Mouse (Mus musculus): Measurements from ENCODE around the gene Bnipl. TPM values are rescaled to one million over a fixed set of nuclear protein-coding genes. Genes with fewer than 3 reads are reported as not detected.

Bnipl gene
- polyA plus RNA-seq, 1 experiment from 2014 or later = 2.1 TPM

DNA sequence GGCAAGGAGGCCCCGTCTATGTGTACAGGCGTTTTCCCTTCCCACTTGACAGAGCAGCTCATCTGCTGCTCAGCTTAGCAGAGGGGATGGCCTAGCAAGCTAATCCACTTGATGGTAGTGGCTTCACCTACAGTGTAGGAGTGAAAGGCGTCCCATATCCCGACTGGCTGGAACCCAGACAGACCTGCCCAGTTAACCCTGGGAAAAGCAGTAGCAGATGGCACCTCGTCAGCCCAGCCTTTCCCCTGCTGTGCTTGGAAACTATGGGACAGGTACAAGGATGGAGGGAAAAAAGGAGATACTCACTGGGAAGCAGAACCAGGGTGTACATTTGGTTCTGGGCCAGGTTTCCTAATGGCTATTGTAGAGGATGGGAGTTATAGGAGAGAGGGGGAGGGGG, 632 bp downstream of the Bnipl start:
- Histone ChIP-seq H3K4me2 (replicated peaks; ENCODE audit: low read depth, low read length) (no peak overlapping the region), H3K27me3 (ENCODE audit: control insufficient read depth, insufficient read depth, low read length) (no peaks in the 10 kb centered on the region), H3K9me3 (ENCODE audit: control insufficient read depth, low read length) (no peaks in the 10 kb centered on the region), H3K4me3 (ENCODE audit: low read length) (no peak overlapping the region), H3K36me3 (ENCODE audit: control insufficient read depth, insufficient read depth, low read length) (peaks cover 13% of the 10 kb centered on the region; the same call in 1 of the 2 replicates), H3K4me1 (ENCODE audit: control insufficient read depth, insufficient read depth, low read length) (no peaks in the 10 kb centered on the region), H3K9ac (ENCODE audit: low read depth, low read length) (no peak overlapping the region), H3K27ac (ENCODE audit: low read depth, low read length) (no peak overlapping the region)
- 62% methylated on average over 5 of the region's 5 CpGs for WGBS
- ATAC-seq (ENCODE audit: low FRiP score, low TSS enrichment) = no peak

DNA sequence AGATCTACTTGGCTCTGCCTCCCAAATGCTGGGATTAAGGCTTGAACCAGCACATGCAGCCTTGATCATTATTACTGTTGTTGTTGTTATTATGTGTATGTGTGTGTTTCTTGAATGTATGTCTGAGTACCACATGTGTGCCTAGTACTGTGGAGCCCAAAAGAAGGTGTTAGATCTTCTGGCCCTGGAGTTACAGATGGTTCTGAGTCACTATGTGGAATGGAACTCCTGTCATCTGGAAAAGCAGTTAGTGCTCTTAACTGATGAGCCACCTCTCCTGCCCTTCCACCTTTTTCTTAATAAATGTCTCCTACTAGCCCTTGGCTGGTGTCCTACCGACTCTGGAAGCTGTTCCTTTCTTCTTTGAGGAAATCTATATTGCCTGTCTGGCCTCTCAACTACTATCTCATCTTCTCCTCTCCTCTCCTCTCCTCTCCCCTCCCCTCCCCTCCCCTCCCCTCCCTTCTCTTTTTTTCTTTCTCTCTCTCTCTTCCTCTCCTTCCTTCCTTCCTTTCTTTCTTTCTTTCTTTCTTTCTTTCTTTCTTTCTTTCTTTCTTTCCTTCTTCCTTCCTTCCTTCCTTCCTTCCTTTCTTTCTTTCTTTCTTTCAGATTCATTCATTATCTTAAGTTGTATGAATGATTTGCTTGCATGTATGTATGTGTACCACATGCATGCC, 3.2 kb downstream of the Bnipl start:
- H3K36me3 ChIP-seq (ENCODE audit: control insufficient read depth, insufficient read depth, low read length) = no peaks in the 10 kb centered on the region
- ATAC-seq (ENCODE audit: low FRiP score, low TSS enrichment) = no peak
- H3K27ac ChIP-seq (ENCODE audit: low read depth, low read length) = no peak overlapping the region
- H3K9ac ChIP-seq (ENCODE audit: low read depth, low read length) = no peak overlapping the region
- no peaks in the 10 kb centered on the region for H3K27me3 ChIP-seq (ENCODE audit: control insufficient read depth, insufficient read depth, low read length)
- WGBS = 60% methylated on average over 1 of the region's 1 CpGs
- H3K4me3 ChIP-seq (ENCODE audit: low read length) = no peak overlapping the region
- no peaks in the 10 kb centered on the region for H3K9me3 ChIP-seq (ENCODE audit: control insufficient read depth, low read length)
- no peak overlapping the region for H3K4me2 ChIP-seq (replicated peaks; ENCODE audit: low read depth, low read length)
- no peaks in the 10 kb centered on the region for H3K4me1 ChIP-seq (ENCODE audit: control insufficient read depth, insufficient read depth, low read length)

DNA sequence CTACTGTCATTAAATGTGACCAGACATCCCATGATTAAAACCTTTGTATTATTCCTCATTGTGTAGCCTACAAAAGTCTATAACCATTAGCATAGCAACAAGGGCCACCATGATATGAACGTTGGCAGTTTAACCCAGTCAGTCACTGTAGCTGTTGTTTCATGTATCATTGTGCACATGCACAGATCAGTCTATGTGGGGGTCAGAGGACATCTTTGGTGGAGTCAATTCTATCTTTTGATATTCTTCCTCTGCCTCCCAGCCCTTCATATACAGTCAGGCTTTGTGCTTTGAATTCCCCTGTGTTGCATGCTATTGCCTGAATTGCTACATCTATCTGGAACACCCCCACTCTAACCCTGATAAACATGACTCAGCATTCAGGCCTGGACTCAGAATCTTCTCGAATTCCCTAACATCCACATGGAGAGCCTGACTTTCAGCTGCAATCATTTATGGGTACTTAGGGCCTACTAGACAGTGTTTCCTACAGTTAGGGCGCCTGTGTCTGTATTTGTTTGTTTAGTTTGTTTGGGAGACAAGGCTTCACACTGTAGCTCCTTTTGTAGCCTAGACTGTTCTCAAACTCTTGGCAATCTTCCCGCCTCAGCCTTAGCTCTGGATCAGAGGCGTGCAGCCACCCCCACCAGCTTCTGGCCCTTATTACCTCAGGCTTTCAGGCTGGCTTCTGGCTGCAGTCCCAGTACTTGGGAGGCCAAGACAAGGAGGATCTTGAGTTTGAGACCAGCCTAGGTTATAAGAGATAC, 4.3 kb downstream of the Bnipl start:
- H3K4me3 ChIP-seq (ENCODE audit: low read length) = no peak overlapping the region
- no peak overlapping the region for H3K9ac ChIP-seq (ENCODE audit: low read depth, low read length)
- no peak for ATAC-seq (ENCODE audit: low FRiP score, low TSS enrichment)
- H3K4me1 ChIP-seq (ENCODE audit: control insufficient read depth, insufficient read depth, low read length) = no peaks in the 10 kb centered on the region
- 85% methylated on average over 5 of the region's 5 CpGs for WGBS
- no peaks in the 10 kb centered on the region for H3K36me3 ChIP-seq (ENCODE audit: control insufficient read depth, insufficient read depth, low read length)
- no peaks in the 10 kb centered on the region for H3K9me3 ChIP-seq (ENCODE audit: control insufficient read depth, low read length)
- H3K27ac ChIP-seq (ENCODE audit: low read depth, low read length) = no peak overlapping the region
- no peaks in the 10 kb centered on the region for H3K27me3 ChIP-seq (ENCODE audit: control insufficient read depth, insufficient read depth, low read length)
- no peak overlapping the region for H3K4me2 ChIP-seq (replicated peaks; ENCODE audit: low read depth, low read length)

DNA sequence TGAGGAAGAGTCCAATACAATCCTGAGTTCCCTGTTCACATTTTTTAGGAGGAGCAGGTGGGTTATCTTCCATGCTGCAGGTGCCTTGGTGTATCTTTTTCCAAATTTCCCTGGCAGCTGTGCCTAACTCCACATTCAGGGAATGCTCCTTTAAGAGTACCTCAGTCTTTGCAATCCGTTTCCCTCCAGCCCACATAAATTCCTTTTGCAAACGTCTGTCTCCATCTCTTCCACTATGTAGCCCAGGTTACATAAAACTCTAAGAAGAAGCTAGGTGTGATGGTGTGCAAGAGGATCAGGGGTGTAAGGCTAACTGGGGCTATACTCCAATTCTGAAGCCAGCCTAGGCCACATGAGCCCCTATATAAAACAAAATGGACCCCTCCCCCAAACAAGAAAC, 7.9 kb downstream of the Bnipl start:
- Histone ChIP-seq H3K4me1 (ENCODE audit: control insufficient read depth, insufficient read depth, low read length) (0 out of 2 replicates have a peak, but pooled peaks cover 3% of the 10 kb centered on the region), H3K27me3 (ENCODE audit: control insufficient read depth, insufficient read depth, low read length) (no peaks in the 10 kb centered on the region), H3K4me2 (replicated peaks; ENCODE audit: low read depth, low read length) (no peak overlapping the region), H3K27ac (ENCODE audit: low read depth, low read length) (no peak overlapping the region), H3K9me3 (ENCODE audit: control insufficient read depth, low read length) (no peaks in the 10 kb centered on the region), H3K9ac (ENCODE audit: low read depth, low read length) (no peak overlapping the region), H3K36me3 (ENCODE audit: control insufficient read depth, insufficient read depth, low read length) (peaks cover under 1% of the 10 kb centered on the region; the same call in 1 of the 2 replicates), H3K4me3 (ENCODE audit: low read length) (no peak overlapping the region)
- 74% methylated on average over 2 of the region's 2 CpGs for WGBS
- no peak for ATAC-seq (ENCODE audit: low FRiP score, low TSS enrichment)

DNA sequence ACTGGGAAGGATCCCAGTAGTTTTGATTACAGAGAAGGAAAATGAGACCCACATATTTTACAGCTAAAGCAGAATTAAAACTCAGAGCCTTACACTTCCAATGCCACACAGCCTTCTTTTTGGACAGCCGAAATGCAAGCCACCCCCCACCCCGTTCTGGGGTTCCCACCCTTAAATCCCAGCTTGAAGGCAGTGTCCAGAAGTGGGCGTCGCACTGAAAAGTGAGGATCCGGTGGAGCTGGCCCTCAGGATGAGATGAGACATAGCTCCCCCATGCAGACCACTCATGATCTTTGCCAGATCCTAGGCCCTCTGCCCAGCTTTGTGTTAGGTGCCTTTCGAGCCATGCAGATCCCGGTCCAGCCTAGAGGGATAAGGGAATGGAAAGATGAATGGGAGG, 9.5 kb downstream of the Bnipl start, which contains the start of gene Gm128:
Gene Gm128, minus strand, starts transcription at position 101 of the 400 bp plus-strand sequence.
- H3K4me3 ChIP-seq (ENCODE audit: low read length) = no peak within 1 kb of the TSS
- H3K9ac ChIP-seq (ENCODE audit: low read depth, low read length) = no peak within 1 kb of the TSS

DNA sequence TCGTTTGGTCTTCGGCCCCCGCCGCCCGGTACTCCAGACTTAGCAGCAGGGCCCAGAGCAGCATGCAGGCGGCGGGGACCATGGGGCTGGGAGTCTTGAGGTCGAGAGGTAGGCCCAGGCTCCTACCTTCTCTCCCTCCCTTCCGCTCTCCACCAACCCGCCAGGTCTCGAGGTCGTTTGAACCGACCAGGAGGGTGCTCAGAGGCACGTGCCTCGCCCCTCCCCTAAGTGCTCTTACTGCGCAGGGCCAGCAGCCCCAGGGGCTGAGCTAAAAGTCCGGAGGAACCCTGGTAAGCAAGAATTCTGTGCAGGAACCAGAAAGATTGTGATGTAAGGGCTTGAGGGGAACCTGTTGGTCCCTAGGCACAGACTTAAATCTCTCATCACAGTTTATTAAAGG, 10.1 kb downstream of the Bnipl start:
- Histone ChIP-seq H3K9ac (ENCODE audit: low read depth, low read length) (no peak overlapping the region), H3K4me2 (replicated peaks; ENCODE audit: low read depth, low read length) (peak overlapping the region; percentile 23; the same call in 1 of the 2 replicates), H3K4me3 (ENCODE audit: low read length) (no peak overlapping the region), H3K36me3 (ENCODE audit: control insufficient read depth, insufficient read depth, low read length) (peaks cover 18% of the 10 kb centered on the region), H3K27me3 (ENCODE audit: control insufficient read depth, insufficient read depth, low read length) (no peaks in the 10 kb centered on the region), H3K27ac (ENCODE audit: low read depth, low read length) (no peak overlapping the region), H3K4me1 (ENCODE audit: control insufficient read depth, insufficient read depth, low read length) (0 out of 2 replicates have a peak, but pooled peaks cover 3% of the 10 kb centered on the region), H3K9me3 (ENCODE audit: control insufficient read depth, low read length) (no peaks in the 10 kb centered on the region)
- 33% methylated on average over 17 of the region's 17 CpGs for WGBS
- no peak; the same call in 1 of the 2 replicates for ATAC-seq (ENCODE audit: low FRiP score, low TSS enrichment)

More for the DNA sequence above, 9.5 kb downstream of the Bnipl start, which contains the start of gene Gm128:
- WGBS = 82% methylated on average over 7 of the region's 7 CpGs
- H3K36me3 ChIP-seq (ENCODE audit: control insufficient read depth, insufficient read depth, low read length) = peaks cover 14% of the 10 kb centered on the region; the same call in 1 of the 2 replicates
- H3K4me2 ChIP-seq (replicated peaks; ENCODE audit: low read depth, low read length) = peak within 1 kb of the TSS; percentile 23; the same call in 1 of the 2 replicates
- H3K27me3 ChIP-seq (ENCODE audit: control insufficient read depth, insufficient read depth, low read length) = no peaks in the 10 kb centered on the region
- no peaks in the 10 kb centered on the region for H3K9me3 ChIP-seq (ENCODE audit: control insufficient read depth, low read length)
- 0 out of 2 replicates have a peak, but pooled peaks cover 3% of the 10 kb centered on the region for H3K4me1 ChIP-seq (ENCODE audit: control insufficient read depth, insufficient read depth, low read length)
- H3K27ac ChIP-seq (ENCODE audit: low read depth, low read length) = no peak within 1 kb of the TSS
- no peak for ATAC-seq (ENCODE audit: low FRiP score, low TSS enrichment)

DNA sequence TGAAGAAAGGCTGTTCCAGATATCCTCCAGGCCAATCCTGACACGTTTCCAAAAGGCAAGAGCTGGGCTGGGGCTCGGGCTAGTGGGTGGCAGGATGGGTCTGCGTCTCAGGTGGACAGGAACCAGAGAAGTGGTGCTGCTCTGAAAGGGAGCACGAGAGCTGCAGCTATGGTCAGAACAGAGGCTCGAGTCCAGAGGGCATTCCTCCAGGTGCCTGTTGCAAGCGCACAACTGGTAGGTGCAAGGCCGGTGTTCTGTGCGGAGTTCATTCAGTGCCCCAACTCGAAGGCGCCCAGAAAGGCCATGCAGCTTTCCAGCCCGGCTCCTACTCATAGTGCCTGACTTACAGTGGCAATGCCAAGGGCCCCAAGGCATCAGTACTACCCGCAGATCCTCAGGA, 11.0 kb downstream of the Bnipl start:
- no peak overlapping the region for H3K9ac ChIP-seq (ENCODE audit: low read depth, low read length)
- WGBS = 90% methylated on average over 12 of the region's 12 CpGs

DNA sequence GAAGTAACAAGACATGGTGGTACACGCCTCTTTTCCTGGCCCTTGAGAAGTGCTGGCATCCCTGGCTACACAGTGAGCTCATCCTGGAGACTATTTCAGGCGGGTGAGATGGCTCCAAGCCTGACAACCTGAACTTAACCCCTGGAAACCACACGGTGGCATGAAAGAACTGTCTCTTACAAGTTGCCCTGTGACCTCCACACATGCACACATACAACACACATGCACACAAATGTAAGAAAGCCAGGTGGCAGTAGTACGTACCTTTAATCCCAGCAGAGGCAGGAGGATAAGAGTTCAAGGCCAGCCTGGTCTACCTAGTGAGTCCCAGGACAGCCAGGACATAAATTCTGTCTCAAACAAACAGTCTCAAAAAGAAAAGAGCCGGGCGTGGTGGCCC, 12.0 kb downstream of the Bnipl start:
- no peak overlapping the region for H3K9ac ChIP-seq (ENCODE audit: low read depth, low read length)
- ATAC-seq (ENCODE audit: low FRiP score, low TSS enrichment) = no peak
- H3K4me2 ChIP-seq (replicated peaks; ENCODE audit: low read depth, low read length) = no peak overlapping the region
- 89% methylated on average over 6 of the region's 6 CpGs for WGBS
- H3K4me1 ChIP-seq (ENCODE audit: control insufficient read depth, insufficient read depth, low read length) = peaks cover 8% of the 10 kb centered on the region; the same call in 1 of the 2 replicates
- H3K36me3 ChIP-seq (ENCODE audit: control insufficient read depth, insufficient read depth, low read length) = peaks cover 37% of the 10 kb centered on the region
- no peak overlapping the region for H3K4me3 ChIP-seq (ENCODE audit: low read length)
- no peak overlapping the region for H3K27ac ChIP-seq (ENCODE audit: low read depth, low read length)
- H3K27me3 ChIP-seq (ENCODE audit: control insufficient read depth, insufficient read depth, low read length) = no peaks in the 10 kb centered on the region
- no peaks in the 10 kb centered on the region for H3K9me3 ChIP-seq (ENCODE audit: control insufficient read depth, low read length)

More for the DNA sequence above, 11.0 kb downstream of the Bnipl start:
- H3K9me3 ChIP-seq (ENCODE audit: control insufficient read depth, low read length) = no peaks in the 10 kb centered on the region
- H3K27ac ChIP-seq (ENCODE audit: low read depth, low read length) = no peak overlapping the region
- no peak for ATAC-seq (ENCODE audit: low FRiP score, low TSS enrichment)
- no peak overlapping the region for H3K4me3 ChIP-seq (ENCODE audit: low read length)
- H3K27me3 ChIP-seq (ENCODE audit: control insufficient read depth, insufficient read depth, low read length) = no peaks in the 10 kb centered on the region
- H3K36me3 ChIP-seq (ENCODE audit: control insufficient read depth, insufficient read depth, low read length) = peaks cover 28% of the 10 kb centered on the region
- H3K4me2 ChIP-seq (replicated peaks; ENCODE audit: low read depth, low read length) = no peak overlapping the region
- 0 out of 2 replicates have a peak, but pooled peaks cover 6% of the 10 kb centered on the region for H3K4me1 ChIP-seq (ENCODE audit: control insufficient read depth, insufficient read depth, low read length)
